Mouse (Mus musculus): ENCODE measurements at regions not wholly inside any gene's neighbourhood (a gene's known extent, or its start where the extent isn't known, plus 50 kb on each side); places are given as distances from the start of the nearest gene placed in this dataset.

- no peak for DNase-seq (ENCODE audit: low spot score)
Measured at GRCm38 (mm10) chr15:65646470-65646869, 631.8 kb upstream of the Gm21961 start.

DNA sequence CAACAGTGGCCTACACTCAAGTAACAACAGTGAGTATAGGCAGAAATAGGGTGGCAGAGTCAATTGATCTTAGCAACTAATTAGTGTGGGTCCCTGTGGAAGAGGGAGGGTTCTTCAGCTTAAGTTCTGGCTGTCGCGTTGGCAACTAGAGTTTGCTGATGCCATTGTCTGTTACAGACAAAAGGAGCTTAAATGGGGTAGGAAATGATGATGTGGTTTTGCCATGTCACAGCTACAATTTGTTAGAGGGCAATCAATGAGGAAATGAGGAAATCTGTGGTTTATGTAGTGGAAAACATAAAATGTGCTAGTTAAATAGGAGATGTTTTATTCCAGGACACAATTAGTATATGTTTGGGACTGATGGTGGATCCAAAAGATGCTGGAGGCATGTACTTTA lies 624.8 kb upstream of the Gm21961 start:
- DNase-seq (ENCODE audit: low spot score) = no peak

DNA sequence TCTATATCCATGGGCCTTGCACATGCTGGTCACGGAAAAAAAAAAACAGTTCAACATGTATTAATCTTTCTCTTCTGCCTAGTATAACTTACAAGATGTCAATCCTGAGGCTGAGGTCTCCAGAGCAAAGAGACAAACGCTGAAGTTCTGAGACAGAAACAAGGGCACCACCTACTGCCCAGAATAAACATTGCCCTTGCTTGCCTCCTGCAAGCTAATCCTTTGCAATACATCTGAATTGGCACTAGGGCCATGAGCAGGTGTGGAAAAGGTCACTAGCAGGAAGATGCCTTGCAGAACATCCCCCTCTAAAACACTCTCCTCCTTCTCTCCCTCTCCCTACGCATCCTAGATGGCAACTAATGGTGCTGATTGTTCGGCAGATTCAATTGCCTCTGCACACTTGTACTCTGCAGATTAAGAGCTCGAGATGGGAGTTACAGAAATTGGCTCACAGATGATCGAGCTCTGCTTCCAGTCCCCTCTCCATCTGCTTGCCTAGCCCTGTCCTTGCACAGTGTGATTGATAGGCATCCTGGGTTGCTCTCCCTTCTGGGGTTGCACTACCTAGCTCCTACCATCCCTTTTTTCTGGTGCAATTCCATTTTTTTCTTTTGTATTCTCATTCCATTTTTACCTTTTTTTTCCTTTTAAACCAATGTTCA lies 622.9 kb upstream of the Gm21961 start:
- no peak for DNase-seq (ENCODE audit: low spot score)

GRCm38 (mm10) chr15:65632440-65632839 lies 617.7 kb upstream of the Gm21961 start:
- DNase-seq (ENCODE audit: low spot score) = no peak

DNA sequence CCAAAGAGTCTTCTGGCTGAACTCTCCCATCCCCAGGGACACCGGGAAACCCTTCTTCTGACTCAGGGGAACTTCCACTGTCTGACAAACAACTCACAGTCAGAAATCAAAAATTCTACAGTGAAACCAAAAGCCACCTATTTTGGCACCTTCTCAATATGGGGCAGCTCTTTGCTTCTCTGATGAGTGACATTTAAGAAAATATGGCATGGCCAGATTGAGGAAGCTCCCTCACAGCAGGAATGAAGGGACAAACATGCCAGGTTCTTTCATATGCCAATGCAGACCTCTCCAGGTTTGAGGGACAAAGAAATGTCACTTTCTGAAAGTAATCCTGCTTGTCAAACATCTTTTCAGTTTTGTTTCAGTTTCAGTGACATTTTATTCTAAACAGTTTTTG lies 615.8 kb upstream of the Gm21961 start:
- DNase-seq (ENCODE audit: low spot score) = no peak

GRCm38 (mm10) chr15:65592718-65593477 lies 578.2 kb upstream of the Gm21961 start:
- no peak for DNase-seq (ENCODE audit: low spot score)

DNA sequence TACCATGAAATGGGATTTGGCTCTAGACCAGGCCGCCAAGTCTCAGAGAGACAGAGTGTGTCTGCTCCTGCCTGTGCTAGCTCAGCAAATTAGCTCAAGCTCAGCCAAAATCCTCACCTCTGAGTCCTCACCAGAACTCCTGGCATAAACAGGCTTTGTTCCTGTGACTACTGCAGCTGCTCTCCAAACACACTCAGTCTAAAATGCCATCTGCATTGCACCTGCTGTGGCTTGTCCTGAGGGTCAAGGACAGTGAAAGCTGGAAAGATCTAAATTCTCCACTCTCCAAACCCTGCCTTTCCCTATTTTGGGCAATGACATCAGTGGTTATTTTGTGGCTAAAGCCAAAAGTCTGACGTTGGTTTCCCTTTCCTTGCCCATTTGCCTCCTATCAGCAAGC lies 570.9 kb upstream of the Gm21961 start:
- DNase-seq (ENCODE audit: low spot score) = no peak

GRCm38 (mm10) chr15:65579353-65579752 lies 564.6 kb upstream of the Gm21961 start:
- no peak for DNase-seq (ENCODE audit: low spot score)

DNA sequence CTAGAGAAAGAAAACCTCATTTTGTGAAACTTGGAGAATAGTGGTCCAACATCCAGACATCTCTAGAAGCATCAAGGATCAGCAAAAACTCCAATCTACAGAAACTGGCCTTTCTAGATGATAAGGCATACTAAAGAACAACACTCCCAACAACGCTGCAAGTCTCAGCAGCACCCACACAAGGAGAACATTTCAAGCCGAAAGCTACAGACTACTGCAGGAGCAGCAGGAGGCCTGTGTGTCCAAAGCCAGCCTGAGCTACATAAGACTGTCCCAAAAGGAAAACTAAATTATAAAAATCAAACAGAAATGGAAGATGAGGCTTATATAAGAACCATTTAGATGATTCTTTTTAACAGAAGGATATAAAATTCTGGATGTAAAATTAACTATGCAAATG lies 553.2 kb upstream of the Gm21961 start:
- DNase-seq (ENCODE audit: low spot score) = no peak

GRCm38 (mm10) chr15:65557846-65558835 lies 543.4 kb upstream of the Gm21961 start:
- DNase-seq (ENCODE audit: low spot score) = no peak

DNA sequence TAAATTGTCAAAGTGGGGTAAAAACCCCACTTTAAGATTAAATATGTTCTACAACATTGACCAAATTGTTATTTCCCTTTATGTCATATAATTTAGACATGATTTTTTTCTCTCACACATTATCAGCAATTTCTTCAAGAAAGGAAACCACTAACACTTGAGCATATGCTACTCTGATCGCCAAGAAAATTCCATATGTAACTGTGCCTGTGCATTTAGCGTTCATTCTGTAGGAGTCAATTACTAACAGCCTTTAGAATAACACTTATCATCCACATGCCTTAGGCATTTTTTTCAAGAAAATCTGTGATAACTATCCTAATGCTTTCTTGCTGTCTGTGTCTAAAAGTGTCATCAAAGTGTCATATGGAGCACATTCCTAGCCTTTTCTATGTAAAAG lies 534.3 kb upstream of the Gm21961 start:
- no peak for DNase-seq (ENCODE audit: low spot score)

GRCm38 (mm10) chr15:65535606-65536005 lies 520.9 kb upstream of the Gm21961 start:
- no peak for DNase-seq (ENCODE audit: low spot score)

GRCm38 (mm10) chr15:65532241-65532640 lies 517.5 kb upstream of the Gm21961 start:
- no peak for DNase-seq (ENCODE audit: low spot score)

- no peak for DNase-seq (ENCODE audit: low spot score)
Measured at GRCm38 (mm10) chr15:65502656-65503055, 488.0 kb upstream of the Gm21961 start.

GRCm38 (mm10) chr15:65478940-65479339 lies 464.2 kb upstream of the Gm21961 start:
- no peak for DNase-seq (ENCODE audit: low spot score)

DNA sequence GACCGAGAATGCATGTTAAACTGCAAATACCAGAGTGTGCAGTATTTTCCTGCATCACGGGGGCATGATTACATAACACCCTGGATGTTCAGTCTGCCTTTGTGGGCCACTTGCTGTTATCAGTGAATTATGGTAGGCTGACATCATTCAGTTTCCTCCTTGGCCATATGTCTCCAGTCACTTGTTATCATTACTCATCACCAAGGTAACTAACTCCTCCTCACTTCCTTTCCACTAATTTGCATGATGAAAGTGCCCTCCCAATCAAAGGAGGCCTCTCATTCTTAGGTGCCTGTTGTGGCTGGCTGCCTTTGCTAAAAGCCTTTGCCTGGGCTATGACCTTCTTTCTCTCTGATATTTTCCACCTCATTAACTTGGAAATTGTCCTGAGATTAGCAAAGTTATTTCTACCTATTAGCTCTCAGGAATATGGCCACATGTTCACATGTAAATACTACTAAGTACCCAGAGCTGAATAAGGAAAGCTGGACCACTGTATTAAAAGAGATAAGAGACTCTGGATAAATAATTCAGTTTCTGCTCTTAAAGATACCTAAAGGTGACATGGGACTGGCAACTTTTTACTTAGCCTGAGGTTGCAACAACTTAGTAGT lies 440.6 kb upstream of the Gm21961 start:
- DNase-seq (ENCODE audit: low spot score) = no peak

DNA sequence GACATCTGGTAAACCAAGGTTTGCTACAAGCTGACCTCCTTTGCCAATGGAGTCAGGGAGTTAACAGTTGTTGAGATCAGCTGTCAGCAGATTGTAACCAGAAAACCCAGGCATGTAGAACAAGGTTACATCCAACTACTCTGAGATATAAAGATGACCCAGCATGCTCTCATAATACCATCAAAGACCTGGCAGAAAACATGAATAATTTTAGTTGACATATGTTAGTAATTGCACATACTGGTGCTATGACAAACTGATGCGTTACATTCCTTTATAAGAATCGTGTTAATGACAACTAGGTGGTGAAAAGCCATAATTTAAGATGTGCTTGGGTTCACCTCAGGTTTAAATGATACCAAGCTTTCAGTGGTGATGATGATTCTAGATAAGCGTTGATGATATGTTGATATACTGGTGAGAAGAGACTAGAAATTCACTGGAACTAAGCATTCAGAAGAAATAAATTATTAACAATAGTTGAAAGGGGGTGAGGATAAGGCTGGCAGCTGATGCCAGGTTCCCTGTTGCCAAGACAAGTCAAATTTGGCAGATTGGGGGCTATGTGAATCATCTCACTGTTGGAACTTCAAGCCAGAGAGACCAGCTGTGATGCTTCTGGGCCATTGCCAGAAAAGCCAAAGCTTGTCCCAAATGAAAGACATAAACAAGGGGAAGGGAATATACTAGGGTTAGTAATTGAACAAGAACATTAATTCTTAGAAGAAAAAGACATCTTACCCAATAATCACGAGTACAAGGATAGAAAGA lies 437.7 kb upstream of the Gm21961 start:
- DNase-seq (ENCODE audit: low spot score) = peak; percentile 2

DNA sequence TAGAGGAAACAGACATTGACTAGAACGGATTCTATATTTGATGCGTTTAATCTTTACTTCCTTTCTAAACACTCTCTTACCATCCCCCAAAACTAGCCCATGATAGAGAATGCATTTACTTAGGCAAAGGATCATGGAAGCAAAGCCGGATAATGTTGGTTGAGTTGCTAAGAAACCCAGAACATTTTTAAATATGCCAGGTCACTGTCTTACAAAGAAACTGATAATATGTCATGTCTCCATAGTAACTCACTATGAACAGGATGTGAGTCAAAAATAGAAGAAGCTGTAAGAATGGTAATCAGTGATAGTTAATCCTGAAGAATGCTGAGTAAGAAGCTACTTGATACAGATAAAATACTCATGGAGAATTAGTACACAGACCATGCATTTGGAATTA lies 405.0 kb upstream of the Gm21961 start:
- no peak for DNase-seq (ENCODE audit: low spot score)
